Mouse (Mus musculus): ENCODE results near the gene Klhl31. TPM values are rescaled to one million over a fixed set of nuclear protein-coding genes. Genes with fewer than 3 reads are reported as not detected.

Klhl31 gene
- total RNA-seq, 2 experiments from 2014 or later = not detected

DNA sequence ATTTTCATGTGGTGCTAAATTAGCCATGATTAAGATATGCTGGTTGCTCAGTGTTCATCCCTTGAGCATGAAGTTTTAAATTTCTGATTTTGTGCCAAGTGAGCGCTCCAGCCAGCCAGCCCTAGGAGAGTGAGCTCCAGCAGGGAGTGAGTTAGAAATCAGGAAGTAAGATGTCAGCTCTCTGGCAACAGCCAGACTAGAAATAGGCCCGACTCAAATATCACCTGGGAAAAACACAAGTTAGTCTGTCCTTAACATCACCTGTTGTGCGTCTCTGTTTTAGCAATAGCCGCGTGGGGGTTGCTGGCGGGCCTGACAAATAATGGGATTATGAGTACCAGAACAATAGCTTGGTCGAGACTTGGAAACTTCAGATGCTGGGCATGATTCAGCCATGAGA is 56.4 kb downstream of the Klhl31 start:
- peak; percentile 40 for ATAC-seq (replicated peaks; ENCODE audit: poor library complexity, severe bottlenecking)

GRCm38 (mm10) chr9:77693405-77693804 is 57.1 kb downstream of the Klhl31 start:
- ATAC-seq (replicated peaks; ENCODE audit: poor library complexity, severe bottlenecking) = peak; percentile 65

GRCm38 (mm10) chr9:77695586-77695985 is 59.3 kb downstream of the Klhl31 start:
- no peak for ATAC-seq (replicated peaks; ENCODE audit: poor library complexity, severe bottlenecking)

- ATAC-seq (replicated peaks; ENCODE audit: poor library complexity, severe bottlenecking) = no peak
Measured at GRCm38 (mm10) chr9:77703476-77703875, 67.2 kb downstream of the Klhl31 start.

GRCm38 (mm10) chr9:77704108-77704507 is 67.8 kb downstream of the Klhl31 start:
- ATAC-seq (replicated peaks; ENCODE audit: poor library complexity, severe bottlenecking) = no peak

- no peak for ATAC-seq (replicated peaks; ENCODE audit: poor library complexity, severe bottlenecking)
Measured at GRCm38 (mm10) chr9:77706515-77706914, 70.2 kb downstream of the Klhl31 start.

DNA sequence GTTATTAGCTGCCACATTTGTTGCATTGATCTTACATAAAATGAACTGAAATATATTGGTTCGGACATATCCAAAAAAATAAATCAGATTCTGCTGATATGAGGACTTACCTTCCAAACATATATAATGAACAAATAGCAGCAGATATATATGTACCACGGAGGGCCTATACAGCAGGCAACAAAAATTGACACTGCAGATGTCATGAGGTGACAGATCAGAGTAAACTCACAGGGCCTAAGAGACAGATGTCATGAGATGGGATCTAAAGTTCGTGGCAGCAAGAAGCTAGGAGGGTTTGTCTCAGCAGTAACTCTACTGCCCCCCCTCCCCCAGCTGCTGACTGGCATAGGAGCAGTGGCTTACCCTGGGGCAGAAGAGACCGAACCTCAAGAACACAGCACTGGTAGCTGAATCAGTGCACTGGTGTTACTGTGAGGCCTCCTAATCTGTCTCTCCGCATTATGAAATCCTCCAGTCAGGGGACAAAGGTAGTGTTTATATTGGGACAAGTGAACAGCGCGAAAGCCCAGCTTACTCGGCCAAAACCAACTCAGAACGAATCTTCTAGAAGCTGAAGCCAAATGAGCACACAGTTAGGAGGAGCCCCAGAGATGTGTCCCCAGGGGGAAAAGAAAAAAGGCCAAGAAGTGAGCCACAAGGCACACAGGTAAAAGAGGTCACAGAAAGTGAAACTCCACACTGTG is 71.3 kb downstream of the Klhl31 start:
- ATAC-seq (replicated peaks; ENCODE audit: poor library complexity, severe bottlenecking) = no peak

- ATAC-seq (replicated peaks; ENCODE audit: poor library complexity, severe bottlenecking) = peak; percentile 81
Measured at GRCm38 (mm10) chr9:77708950-77709349, 72.7 kb downstream of the Klhl31 start.

Other genes starting within 250 kb of the Klhl31 start
- gene Lrrc1, start 91.6 kb upstream of the Klhl31 start, total RNA-seq (2014; fragmentation: Nextera tagmentation) = 16.3 and 17.1 TPM in 2 replicates
- 9.5 and 10.9 TPM in 2 replicates for gene Lrrc1, start 91.6 kb upstream of the Klhl31 start, total RNA-seq (2017)
- 44.6 and 47.5 TPM in 2 replicates for gene Gclc, start 118.0 kb downstream of the Klhl31 start, total RNA-seq (2014; fragmentation: Nextera tagmentation)
- gene Gclc, start 118.0 kb downstream of the Klhl31 start, total RNA-seq (2017) = 52.3 and 56.8 TPM in 2 replicates